In the genomic region with DNA sequence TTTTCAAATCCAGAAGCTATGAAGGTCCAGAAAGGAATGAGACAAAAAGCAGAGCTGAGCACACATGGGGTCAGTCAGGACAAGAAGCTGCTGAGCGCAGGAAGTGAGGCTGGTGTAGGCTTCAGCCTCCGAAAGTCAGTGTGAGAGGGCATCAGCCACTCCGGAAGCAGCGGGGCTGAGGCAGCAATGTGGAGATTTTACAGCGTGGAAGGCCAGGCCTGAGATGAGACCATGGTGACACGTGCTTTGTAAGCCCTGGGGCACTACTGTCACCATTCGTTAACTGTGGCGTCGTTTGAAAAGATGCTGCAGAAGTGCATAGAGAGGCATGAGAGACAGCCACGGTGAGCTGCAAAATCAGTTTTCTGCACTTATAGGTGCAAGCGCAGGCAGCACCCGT, we compare ENCODE assay signal across 29 mouse cellular contexts. TPM values are rescaled to one million over a fixed set of nuclear protein-coding genes. Genes with fewer than 3 reads are reported as not detected.
DNase-seq lines count a peak whose midpoint lies in the region; ATAC-seq lines count a peak whose summit lies in the region.
"Had no signal": no experiment of that assay in that cellular context is flagged by ENCODE, and none has a peak within 500 bp of the region (broad histone marks: within the 10 kb centered on the region; RNA-seq: fewer than 3 reads in every experiment).

No protein-coding gene starts in this region.

- H3K4me3 ChIP-seq in heart, embryonic 10.5 days: no peak overlapping the region
- no peak overlapping the region for H3K4me3 ChIP-seq in midbrain, embryonic 13.5 days (replicated peaks)
- no peak overlapping the region for H3K4me3 ChIP-seq in midbrain, embryonic 10.5 days
- no peak overlapping the region for H3K4me3 ChIP-seq in midbrain, embryonic 15.5 days
- H3K4me3 ChIP-seq: embryonic facial prominence, embryonic 15.5 days; erythroblast, embryonic 14.5 days; forebrain, embryonic 10.5 days; forebrain, embryonic 15.5 days; heart, embryonic 12.5 days; hindbrain, embryonic 10.5 days; hindbrain, embryonic 15.5 days had no signal

- intact Hi-C loops in gastrocnemius, postnatal 14 days (cut with DNase I; ENCODE audit: low total_unique reads): loop anchor here (10.0 kb wide), 1 partner anchor 63 kb away; no protein-coding TSS in a partner anchor

- H3K36me3 ChIP-seq in heart, embryonic 10.5 days: no peaks in the 10 kb centered on the region
- H3K36me3 ChIP-seq in midbrain, embryonic 13.5 days: no peaks in the 10 kb centered on the region
- H3K36me3 ChIP-seq in midbrain, embryonic 10.5 days: no peaks in the 10 kb centered on the region
- H3K36me3 ChIP-seq in midbrain, embryonic 15.5 days (replicated peaks): no peaks in the 10 kb centered on the region
- H3K36me3 ChIP-seq: embryonic facial prominence, embryonic 15.5 days; forebrain, embryonic 10.5 days; forebrain, embryonic 15.5 days; heart, embryonic 12.5 days; hindbrain, embryonic 10.5 days; hindbrain, embryonic 15.5 days had no signal

- WGBS in heart, embryonic 10.5 days: 62% methylated on average over 12 of the region's 12 CpGs
- WGBS in midbrain, embryonic 13.5 days: 56% methylated on average over 12 of the region's 12 CpGs
- 76% methylated on average over 12 of the region's 12 CpGs for WGBS in midbrain, embryonic 10.5 days
- WGBS in midbrain, embryonic 15.5 days: 50% methylated on average over 12 of the region's 12 CpGs

- H3K4me2 ChIP-seq in midbrain, embryonic 13.5 days (replicated peaks): no peak overlapping the region
- no peak overlapping the region for H3K4me2 ChIP-seq in midbrain, embryonic 15.5 days
- H3K4me2 ChIP-seq: embryonic facial prominence, embryonic 15.5 days; forebrain, embryonic 15.5 days; heart, embryonic 12.5 days; hindbrain, embryonic 15.5 days had no signal

- H3K9ac ChIP-seq in midbrain, embryonic 13.5 days (replicated peaks): no peak overlapping the region
- no peak overlapping the region for H3K9ac ChIP-seq in midbrain, embryonic 15.5 days
- H3K9ac ChIP-seq: embryonic facial prominence, embryonic 15.5 days; forebrain, embryonic 15.5 days; heart, embryonic 12.5 days; hindbrain, embryonic 15.5 days had no signal

- H3K27ac ChIP-seq in heart, embryonic 10.5 days: no peak overlapping the region
- no peak overlapping the region for H3K27ac ChIP-seq in midbrain, embryonic 13.5 days
- no peak overlapping the region for H3K27ac ChIP-seq in midbrain, embryonic 10.5 days (replicated peaks)
- H3K27ac ChIP-seq in midbrain, embryonic 15.5 days: no peak overlapping the region
- H3K27ac ChIP-seq: embryonic facial prominence, embryonic 15.5 days; forebrain, embryonic 10.5 days; forebrain, embryonic 15.5 days; hindbrain, embryonic 10.5 days; hindbrain, embryonic 15.5 days had no signal

- H3K9me3 ChIP-seq in heart, embryonic 10.5 days: no peaks in the 10 kb centered on the region
- no peaks in the 10 kb centered on the region for H3K9me3 ChIP-seq in midbrain, embryonic 13.5 days
- H3K9me3 ChIP-seq in midbrain, embryonic 10.5 days (replicated peaks): no peaks in the 10 kb centered on the region
- H3K9me3 ChIP-seq in midbrain, embryonic 15.5 days: no peaks in the 10 kb centered on the region
- H3K9me3 ChIP-seq: embryonic facial prominence, embryonic 15.5 days; forebrain, embryonic 10.5 days; forebrain, embryonic 15.5 days; heart, embryonic 12.5 days; hindbrain, embryonic 10.5 days; hindbrain, embryonic 15.5 days had no signal

- peak; percentile 46; the same call in 1 of the 2 replicates for ATAC-seq in midbrain, embryonic 13.5 days
- 0 out of 2 replicates have a peak, but pooled peaks have one; percentile 39 for ATAC-seq in midbrain, embryonic 15.5 days (replicated peaks)
- ATAC-seq: activated CD4-positive, CD25-positive, alpha-beta regulatory T cell, adult 4 months; forebrain, embryonic 15.5 days; inflammation-experienced regulatory T-cells, adult 6 months had no signal

- peaks cover 10% of the 10 kb centered on the region; the same call in 1 of the 2 replicates for H3K4me1 ChIP-seq in heart, embryonic 10.5 days
- H3K4me1 ChIP-seq in midbrain, embryonic 13.5 days (replicated peaks): peaks cover 7% of the 10 kb centered on the region; the same call in 1 of the 2 replicates
- H3K4me1 ChIP-seq in midbrain, embryonic 10.5 days: peaks cover 19% of the 10 kb centered on the region
- peaks cover 4% of the 10 kb centered on the region for H3K4me1 ChIP-seq in midbrain, embryonic 15.5 days
- H3K4me1 ChIP-seq: embryonic facial prominence, embryonic 15.5 days; forebrain, embryonic 15.5 days; hindbrain, embryonic 15.5 days had no signal

- H3K27me3 ChIP-seq in heart, embryonic 10.5 days (ENCODE audit: insufficient read depth, poor library complexity, severe bottlenecking): peaks cover 82% of the 10 kb centered on the region
- H3K27me3 ChIP-seq in midbrain, embryonic 13.5 days: peaks cover 27% of the 10 kb centered on the region
- H3K27me3 ChIP-seq in midbrain, embryonic 10.5 days (ENCODE audit: low read depth, poor library complexity, severe bottlenecking): peaks cover 69% of the 10 kb centered on the region
- 0 out of 2 replicates have a peak, but pooled peaks cover 4% of the 10 kb centered on the region for H3K27me3 ChIP-seq in midbrain, embryonic 15.5 days (replicated peaks)
- H3K27me3 ChIP-seq: forebrain, embryonic 15.5 days; hindbrain, embryonic 15.5 days had no signal

- DNase-seq in heart, embryonic 10.5 days (ENCODE audit: low spot score): peak; percentile 55
- DNase-seq in heart, adult 9 months (ENCODE audit: low spot score in 2 of 2): no peak
- no peak for DNase-seq in midbrain, embryonic 10.5 days (ENCODE audit: low spot score)
- DNase-seq in gastrocnemius, postnatal 14 days: no peak
- no peak for DNase-seq in adrenal gland, adult (ENCODE audit: inconsistent age in 2 of 2, low spot score in 1 of 2)
- DNase-seq: adrenal gland, adult 2 months; adrenal gland, postnatal 25 days; B cell, adult 2 months; cerebellum, adult 11 months; cerebellum, adult 8-10 months; cerebellum, postnatal 14 days; embryo, embryonic 11 days; heart, adult 18-20 months had no signal

RNA-seq across cellular contexts. Expression of gene Pear1, which starts 5.9 kb away (rescaled TPM):
- 14.3 and 14.8 TPM in 2 replicates for polyA plus RNA-seq in heart, embryonic 10.5 days (2016; fragmentation: Nextera tagmentation; extraction: Ambion mirVana)
- 4.8 and 7.1 TPM in 2 replicates for polyA plus RNA-seq in midbrain, embryonic 13.5 days (2015; fragmentation: Nextera tagmentation; extraction: Ambion mirVana)
- polyA plus RNA-seq in midbrain, embryonic 10.5 days (2016; fragmentation: Nextera tagmentation; extraction: Ambion mirVana): 12.3 and 14.7 TPM in 2 replicates
- 8.6 and 9.8 TPM in 2 replicates for polyA plus RNA-seq in midbrain, embryonic 15.5 days (2015; fragmentation: Nextera tagmentation; extraction: Ambion mirVana)
- 10 to 100 TPM; 14.4 to 17.9 TPM for total RNA-seq in gastrocnemius, postnatal 14 days (2021)

RNA-seq across cellular contexts. Expression of gene Insrr, which starts 21.5 kb away (rescaled TPM):
- 0.07 TPM in 1 of 2 replicates, not detected in the other for polyA plus RNA-seq in heart, embryonic 10.5 days (2016; fragmentation: Nextera tagmentation; extraction: Ambion mirVana)
- 0.82 and 0.87 TPM in 2 replicates for polyA plus RNA-seq in midbrain, embryonic 13.5 days (2015; fragmentation: Nextera tagmentation; extraction: Ambion mirVana)
- 0.78 and 0.89 TPM in 2 replicates for polyA plus RNA-seq in midbrain, embryonic 10.5 days (2016; fragmentation: Nextera tagmentation; extraction: Ambion mirVana)
- polyA plus RNA-seq in midbrain, embryonic 15.5 days (2015; fragmentation: Nextera tagmentation; extraction: Ambion mirVana): 0.66 and 0.69 TPM in 2 replicates
- total RNA-seq in gastrocnemius, postnatal 14 days (2021): under 1 TPM; 0.25 to 0.35 TPM
- total RNA-seq: common myeloid progenitor, adult 5-6 weeks; gastrocnemius, adult 8-10 months had no signal
- polyA plus RNA-seq: erythroblast, embryonic 14.5 days; heart, embryonic 12.5 days; heart, embryonic 16.5 days had no signal

RNA-seq across cellular contexts. Expression of gene Ntrk1, which starts 23.3 kb away (rescaled TPM):
- 0.05 and 0.68 TPM in 2 replicates for polyA plus RNA-seq in heart, embryonic 10.5 days (2016; fragmentation: Nextera tagmentation; extraction: Ambion mirVana)
- 2.4 and 2.5 TPM in 2 replicates for polyA plus RNA-seq in midbrain, embryonic 13.5 days (2015; fragmentation: Nextera tagmentation; extraction: Ambion mirVana)
- polyA plus RNA-seq in midbrain, embryonic 10.5 days (2016; fragmentation: Nextera tagmentation; extraction: Ambion mirVana): 4.9 and 5.1 TPM in 2 replicates
- polyA plus RNA-seq in midbrain, embryonic 15.5 days (2015; fragmentation: Nextera tagmentation; extraction: Ambion mirVana): 1.0 and 1.6 TPM in 2 replicates
- total RNA-seq in gastrocnemius, postnatal 14 days (2021): not detected
- total RNA-seq: common myeloid progenitor, adult 5-6 weeks; gastrocnemius, adult 8-10 months; MEL had no signal
- polyA plus RNA-seq: activated CD4-positive, CD25-positive, alpha-beta regulatory T cell, adult 4 months; erythroblast, embryonic 14.5 days had no signal

RNA-seq across cellular contexts. Expression of gene Sh2d2a, which starts 28.3 kb away (rescaled TPM):
- 0.20 and 0.23 TPM in 2 replicates for polyA plus RNA-seq in heart, embryonic 10.5 days (2016; fragmentation: Nextera tagmentation; extraction: Ambion mirVana)
- polyA plus RNA-seq in midbrain, embryonic 13.5 days (2015; fragmentation: Nextera tagmentation; extraction: Ambion mirVana): not detected in 2 replicates
- polyA plus RNA-seq in midbrain, embryonic 10.5 days (2016; fragmentation: Nextera tagmentation; extraction: Ambion mirVana): 0.06 and 0.11 TPM in 2 replicates
- polyA plus RNA-seq in midbrain, embryonic 15.5 days (2015; fragmentation: Nextera tagmentation; extraction: Ambion mirVana): not detected in 2 replicates
- under 1 TPM in 1 of 2 experiments, not detected in 1; 0.06 TPM for total RNA-seq in gastrocnemius, postnatal 14 days (2021)
- total RNA-seq: gastrocnemius, adult 8-10 months; MEL had no signal
- polyA plus RNA-seq: embryonic facial prominence, embryonic 11.5 days; forebrain, embryonic 15.5 days had no signal
